Mouse (Mus musculus) layer of hippocampus, adult 9-10 months (tissue): Measurements from ENCODE around the gene Lmod2.

Experiments
- DNase-seq: peaks from one replicate; pipeline ENCODE4 v3.0.0; 2022; ENCODE audit warnings: low spot score

Gene Lmod2

GRCm38 (mm10) chr6:24597500-24597899 is at the start of gene Lmod2:
Lmod2 (plus strand) TSS chr6:24597762.
- DNase-seq, result no peak

- DNase-seq, result no peak
Measured at GRCm38 (mm10) chr6:24549801-24550200, 47.8 kb upstream of the Lmod2 start.

- no peak for DNase-seq
Measured at GRCm38 (mm10) chr6:24552046-24552445, 45.5 kb upstream of the Lmod2 start.

DNA sequence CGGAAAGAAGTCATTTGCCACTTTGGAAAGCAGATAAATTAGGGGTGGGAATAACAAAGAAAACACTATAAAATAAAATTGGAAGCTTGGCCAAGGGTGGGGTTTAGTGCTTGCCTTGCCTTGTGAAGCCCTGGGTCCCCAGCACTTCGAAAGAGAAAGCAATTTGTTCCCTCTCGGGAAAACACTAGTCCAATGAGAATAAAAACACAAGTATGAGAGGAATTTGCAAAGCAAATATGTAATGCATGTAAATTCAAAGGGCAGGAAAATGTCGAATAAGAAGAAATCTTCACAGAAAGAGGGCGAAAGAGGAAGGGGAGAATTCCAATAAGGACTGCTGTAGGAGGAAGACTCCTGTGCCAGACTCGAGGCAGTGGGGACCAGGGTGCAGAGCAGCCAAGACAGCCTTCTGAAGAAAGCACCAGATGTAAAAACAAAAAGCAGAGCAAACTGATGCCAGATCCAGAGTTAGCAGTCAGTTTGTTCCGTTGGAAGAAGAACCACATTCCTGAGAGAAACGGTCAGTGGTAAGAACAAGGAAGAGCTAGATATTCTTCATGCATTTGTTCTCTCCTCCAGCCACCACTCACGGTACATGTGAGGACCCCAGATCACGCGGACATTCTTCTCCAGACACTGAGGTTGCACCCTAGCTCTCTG is 43.0 kb upstream of the Lmod2 start:
- no peak for DNase-seq

GRCm38 (mm10) chr6:24555488-24555887 is 42.1 kb upstream of the Lmod2 start:
- no peak for DNase-seq

- no peak for DNase-seq
Measured at GRCm38 (mm10) chr6:24564081-24564480, 33.5 kb upstream of the Lmod2 start.

- no peak for DNase-seq
Measured at GRCm38 (mm10) chr6:24564886-24565285, 32.7 kb upstream of the Lmod2 start.

GRCm38 (mm10) chr6:24568963-24569362 is 28.6 kb upstream of the Lmod2 start:
- no peak for DNase-seq

- no peak for DNase-seq
Measured at GRCm38 (mm10) chr6:24569711-24570110, 27.9 kb upstream of the Lmod2 start.

- no peak for DNase-seq
Measured at GRCm38 (mm10) chr6:24570278-24570677, 27.3 kb upstream of the Lmod2 start.

DNA sequence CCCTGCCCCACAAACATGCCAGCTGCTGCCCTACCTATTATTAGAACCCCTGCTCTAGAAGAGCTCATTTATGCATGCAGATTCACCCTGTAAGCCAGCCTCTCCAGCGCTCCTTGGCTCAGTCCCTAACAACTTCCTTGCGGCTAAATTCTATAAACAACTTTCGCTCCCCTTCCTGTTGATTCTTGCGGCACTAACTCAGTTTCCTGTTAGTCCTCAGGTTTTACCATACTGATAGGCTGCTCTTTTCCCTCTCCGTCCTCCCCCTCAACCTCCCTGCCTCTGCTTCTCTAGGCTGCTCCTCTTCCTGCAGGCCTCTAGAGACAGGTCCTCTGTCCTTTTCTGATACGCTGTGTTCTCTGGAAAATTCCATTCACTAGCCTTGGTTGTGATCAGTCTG is 26.4 kb upstream of the Lmod2 start:
- no peak for DNase-seq

DNA sequence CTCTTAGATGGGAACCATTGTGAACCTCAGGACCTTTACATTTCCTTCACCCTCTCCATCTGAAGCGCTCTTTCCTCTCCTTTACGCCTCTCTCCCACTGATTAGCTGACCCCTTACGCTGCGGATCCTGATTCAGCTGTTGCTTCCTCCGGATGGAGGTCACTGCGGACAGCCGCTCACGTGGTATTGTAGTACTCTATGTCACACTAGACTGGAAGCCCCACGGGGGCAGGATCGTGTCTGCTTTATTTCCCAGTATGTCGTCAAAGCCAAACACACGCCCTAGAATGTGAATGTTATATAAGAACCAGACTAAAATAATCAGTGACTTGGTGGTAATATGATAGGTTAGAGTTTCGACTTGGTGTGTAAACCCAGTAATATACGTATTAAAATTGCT is 25.1 kb upstream of the Lmod2 start:
- no peak for DNase-seq

- no peak for DNase-seq
Measured at GRCm38 (mm10) chr6:24573319-24573718, 24.2 kb upstream of the Lmod2 start.

DNA sequence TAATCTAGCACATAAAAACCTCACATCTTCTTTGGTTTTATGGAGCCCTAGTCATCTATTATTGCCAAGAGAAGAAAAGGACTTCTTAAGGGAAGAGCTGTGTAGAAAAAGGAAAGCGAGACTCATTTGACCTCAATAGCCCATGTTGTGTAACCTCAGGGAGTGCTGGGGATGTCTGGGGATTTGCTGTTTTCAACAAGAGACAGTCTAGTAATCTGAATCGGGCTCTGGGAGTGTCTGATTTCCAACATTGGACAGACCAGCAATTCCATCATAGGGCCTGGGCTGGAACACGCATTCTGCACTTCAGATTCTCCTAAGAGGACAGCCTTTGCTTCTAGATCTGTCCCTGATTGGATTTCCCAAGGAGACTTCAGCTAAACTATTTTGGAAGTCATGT is 14.1 kb upstream of the Lmod2 start:
- no peak for DNase-seq

- no peak for DNase-seq
Measured at GRCm38 (mm10) chr6:24585431-24586310, 11.9 kb upstream of the Lmod2 start.

DNA sequence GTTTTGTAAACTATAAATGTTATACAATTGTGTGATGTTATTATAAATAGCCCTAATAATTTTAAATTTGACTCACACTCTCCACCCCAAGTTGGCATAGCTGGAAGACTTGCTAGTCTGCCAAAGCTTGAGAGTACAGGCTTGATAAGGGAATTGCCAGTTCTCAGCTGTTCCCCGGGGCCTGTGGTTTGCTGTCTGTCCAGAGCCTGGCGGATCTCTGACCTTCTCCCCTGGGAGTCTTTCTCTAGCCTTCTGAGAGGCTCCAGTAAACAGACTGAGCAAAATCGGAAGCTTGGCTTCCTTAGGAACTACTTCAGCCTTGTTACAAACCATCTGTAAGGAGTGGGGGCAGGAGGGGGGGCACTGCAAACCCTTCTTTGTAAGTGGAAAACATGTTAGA is 10.7 kb upstream of the Lmod2 start:
- no peak for DNase-seq

DNA sequence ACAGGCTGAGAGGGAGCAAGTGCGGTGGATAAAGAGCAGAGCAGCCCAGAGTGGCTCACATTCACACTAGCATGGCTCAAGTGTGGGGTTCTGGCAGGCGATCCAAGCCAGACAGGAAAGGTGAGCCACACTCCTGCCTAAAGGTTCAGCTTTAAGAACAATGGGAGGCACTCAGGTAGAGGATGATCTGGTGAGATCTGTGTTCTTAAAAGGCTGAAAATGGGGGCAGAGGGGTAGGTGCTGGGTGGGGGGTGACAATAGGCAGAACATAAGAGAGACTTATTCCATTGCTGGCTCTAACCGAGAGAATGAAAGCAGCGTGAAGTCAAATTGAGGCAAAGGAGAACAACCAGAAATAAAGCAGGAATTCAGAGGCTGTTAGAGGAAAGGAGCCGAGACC is 7.3 kb upstream of the Lmod2 start:
- DNase-seq, result no peak

DNA sequence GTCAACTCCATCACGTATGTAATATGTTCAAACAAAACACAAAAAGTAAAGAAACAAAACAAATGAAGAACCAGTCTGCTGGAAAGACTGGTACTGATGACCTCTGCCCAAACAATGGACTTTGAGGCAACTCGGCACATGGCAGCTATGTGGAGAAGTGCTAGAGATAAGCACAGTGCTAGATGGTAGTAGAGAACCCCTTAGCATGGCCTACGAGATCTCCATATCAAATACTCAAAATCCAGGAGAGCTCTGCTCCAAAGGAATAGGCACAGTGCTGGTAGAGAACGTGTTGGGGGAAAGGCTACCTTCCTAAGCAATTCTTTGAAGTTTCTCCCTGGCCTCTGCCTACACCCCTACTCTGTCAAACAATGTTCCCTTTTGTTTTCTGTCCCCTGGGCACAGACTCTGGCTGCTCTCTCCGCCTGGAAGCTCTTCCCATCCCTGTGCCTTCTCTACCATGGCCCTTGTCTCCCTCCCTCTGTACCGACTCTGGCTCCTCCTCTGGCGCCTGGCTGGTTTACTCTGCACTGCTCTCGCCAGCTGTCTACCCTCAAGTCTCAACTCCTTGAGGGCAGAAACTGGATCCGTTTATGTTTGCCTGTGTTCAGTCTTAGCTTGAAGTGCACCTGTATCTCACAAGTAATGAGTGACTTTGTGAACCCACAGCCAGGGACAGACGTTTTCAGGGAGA is 5.9 kb upstream of the Lmod2 start:
- no peak for DNase-seq

DNA sequence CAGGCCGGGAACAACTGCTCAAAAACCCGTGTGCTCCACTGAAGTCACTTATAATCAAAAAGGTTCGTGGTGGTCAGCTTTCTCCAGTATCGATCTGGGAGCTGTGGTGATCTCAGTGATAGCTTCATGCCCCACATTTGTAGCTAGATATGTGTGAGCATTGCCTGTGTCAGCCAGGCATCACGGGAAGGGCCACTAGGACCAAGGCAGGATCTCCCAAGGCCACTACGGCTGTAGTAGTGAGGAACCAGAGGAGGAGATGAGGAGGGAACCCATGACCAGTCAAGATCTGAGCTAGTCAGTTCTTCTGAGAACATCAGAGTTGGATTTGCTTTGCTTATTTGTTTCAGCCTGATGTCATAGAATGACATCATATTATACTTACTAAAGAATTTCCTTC is 1.6 kb downstream of the Lmod2 start:
- no peak for DNase-seq

DNA sequence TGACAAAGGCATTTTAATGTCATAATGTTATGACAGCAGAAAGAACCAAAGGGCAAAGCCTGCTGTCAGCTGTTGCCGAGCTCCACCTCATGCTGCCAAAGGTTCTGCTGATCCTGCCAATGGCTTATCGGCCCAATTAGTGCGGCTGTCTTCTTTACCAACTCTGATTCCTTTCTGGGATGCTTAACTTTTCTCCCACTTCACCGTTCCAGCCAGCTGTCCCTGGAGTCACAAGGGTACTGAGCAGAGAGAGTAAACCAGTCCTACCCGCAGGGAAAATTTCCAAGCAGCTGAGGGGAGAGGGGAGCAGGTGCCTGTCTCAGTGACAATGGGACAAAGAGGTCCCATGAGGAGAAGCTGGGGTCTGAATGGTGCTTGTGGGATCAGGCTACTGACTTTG is 2.1 kb downstream of the Lmod2 start:
- DNase-seq, result no peak

DNA sequence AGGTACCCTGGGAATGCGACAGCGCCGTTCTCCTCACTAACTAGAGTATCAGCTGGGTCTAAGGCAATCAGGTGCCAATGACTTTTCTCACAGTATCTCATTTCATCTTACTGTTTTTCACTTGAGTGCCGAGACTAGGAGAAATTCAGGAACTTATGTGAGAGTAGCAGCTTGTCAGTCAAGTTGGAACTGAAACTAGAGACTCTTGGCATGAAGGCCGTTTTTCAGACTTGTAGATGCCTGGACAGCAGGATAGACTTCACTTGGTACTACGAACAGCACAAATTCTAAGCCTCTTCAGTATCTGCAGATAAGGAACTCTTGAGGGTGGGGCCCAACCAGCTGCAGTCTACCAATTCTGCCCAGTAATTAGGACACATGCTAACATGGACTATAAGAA is 2.6 kb downstream of the Lmod2 start:
- no peak for DNase-seq

DNA sequence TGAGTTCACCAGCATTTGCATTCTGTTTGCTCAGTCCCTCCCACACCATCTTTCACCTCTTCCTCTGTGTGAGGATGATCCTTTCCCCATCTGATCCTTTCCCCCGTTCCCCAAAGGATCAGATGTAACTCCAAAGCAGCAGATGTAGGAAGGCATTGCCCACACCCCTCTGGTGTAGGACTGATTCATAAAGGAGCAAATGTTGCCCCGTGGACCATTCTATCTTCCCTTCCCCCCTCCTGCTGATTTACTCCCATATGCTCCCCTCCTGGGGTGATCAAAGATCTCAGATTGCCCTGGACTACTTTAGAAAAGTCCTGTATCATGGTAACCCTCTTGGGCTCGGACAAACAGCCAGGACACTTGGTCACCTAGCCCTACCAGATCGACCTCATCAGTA is 3.2 kb downstream of the Lmod2 start:
- DNase-seq, result no peak

- DNase-seq, result no peak
Measured at GRCm38 (mm10) chr6:24601668-24602067, 4.1 kb downstream of the Lmod2 start.
